Mouse (Mus musculus): ENCODE measurements around the gene Megf11.
"Not testable (repeated sequence)": the region's sequence is repeated elsewhere in the genome, so short reads cannot be mapped to it uniquely, and the experiment has no call there.

Megf11 gene

GRCm38 (mm10) chr9:64466090-64466489 lies 80.7 kb downstream of the Megf11 start:
- no peak for DNase-seq (ENCODE audit: low read depth, low spot score)

GRCm38 (mm10) chr9:64466564-64466963 lies 81.1 kb downstream of the Megf11 start:
- no peak for DNase-seq (ENCODE audit: low read depth, low spot score)

GRCm38 (mm10) chr9:64470806-64471205 lies 85.4 kb downstream of the Megf11 start:
- no peak for DNase-seq (ENCODE audit: low read depth, low spot score)

DNA sequence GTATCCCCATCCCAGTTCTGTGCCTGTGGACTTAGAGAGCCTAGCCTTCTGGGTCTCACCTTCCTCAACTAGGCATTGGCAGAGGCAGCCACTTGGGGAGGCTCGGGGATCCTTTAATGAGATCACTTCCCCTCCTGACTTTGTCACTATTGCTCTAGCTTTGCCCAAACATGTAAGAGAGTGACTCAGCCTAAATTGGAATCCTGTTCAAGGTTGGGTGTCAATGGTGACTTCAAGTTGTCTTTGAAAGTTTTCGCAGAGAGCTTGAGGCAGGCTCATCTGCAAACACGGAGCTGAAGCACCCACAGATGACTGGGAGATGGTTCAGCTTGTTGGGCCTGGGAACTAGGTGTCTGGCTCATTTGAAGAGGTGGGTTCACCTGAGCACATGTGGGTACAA lies 85.9 kb downstream of the Megf11 start:
- no peak for DNase-seq (ENCODE audit: low read depth, low spot score)

DNA sequence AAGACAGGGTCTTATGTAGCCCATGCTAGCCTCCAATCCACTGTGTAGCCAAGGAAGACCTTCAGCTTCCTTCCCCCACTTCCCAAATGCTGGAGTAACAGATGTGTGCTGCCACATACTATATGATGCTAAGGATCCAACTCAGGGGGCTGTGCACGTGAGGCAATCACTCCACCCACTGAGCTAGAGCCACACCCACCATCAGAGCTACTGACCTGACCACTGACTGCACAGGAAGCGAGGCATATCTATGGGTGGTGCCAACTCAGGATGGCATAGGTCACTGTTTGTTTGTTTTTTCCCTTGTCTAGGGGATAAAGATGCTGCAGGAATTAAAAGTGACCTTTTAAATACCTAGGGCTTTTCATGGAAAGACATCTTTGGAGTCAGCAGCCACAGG lies 86.7 kb downstream of the Megf11 start:
- DNase-seq (ENCODE audit: low read depth, low spot score), result no peak

- no peak for DNase-seq (ENCODE audit: low read depth, low spot score)
Observed at GRCm38 (mm10) chr9:64472743-64473142, 87.3 kb downstream of the Megf11 start.

DNA sequence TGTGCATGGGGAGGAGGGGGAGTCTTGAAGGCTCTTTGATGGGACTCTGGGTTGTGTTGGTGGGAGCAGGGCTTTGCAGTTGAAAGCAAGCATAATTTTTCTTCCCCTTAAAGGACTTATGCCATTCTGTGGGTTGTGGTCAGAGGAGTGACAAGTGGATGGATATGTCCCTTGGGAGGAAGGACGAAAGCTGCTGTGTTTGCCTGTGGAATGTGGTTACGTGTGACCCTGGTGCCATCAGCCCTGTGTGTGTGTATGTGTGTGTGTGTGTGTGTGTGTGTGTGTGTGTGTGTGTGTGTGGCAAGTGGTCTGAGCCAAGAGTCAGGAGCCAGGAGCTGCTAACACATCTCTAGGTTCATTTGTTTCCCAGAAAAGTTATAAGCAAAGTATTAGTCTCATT lies 87.7 kb downstream of the Megf11 start:
- DNase-seq (ENCODE audit: low read depth, low spot score), result no peak

DNA sequence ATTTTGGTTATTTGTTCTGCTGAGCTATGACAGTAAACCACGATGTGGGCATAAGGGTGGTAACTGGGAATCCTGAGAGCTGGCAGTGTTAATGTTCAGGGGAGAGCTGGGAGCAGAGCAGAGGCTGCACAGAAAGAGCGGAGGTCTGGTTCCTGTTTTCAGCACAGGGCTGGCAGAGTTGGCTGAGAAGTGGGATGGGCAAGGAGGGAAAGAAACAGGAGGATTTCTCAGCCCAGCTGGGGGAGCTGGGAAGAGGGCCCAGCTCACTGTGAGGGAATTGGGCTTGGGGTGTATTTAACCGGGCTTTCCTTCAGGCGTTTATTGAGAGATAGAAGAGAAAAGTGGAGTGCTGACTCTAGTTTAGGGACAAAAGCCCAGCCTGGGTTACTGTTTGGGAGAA lies 88.3 kb downstream of the Megf11 start:
- no peak for DNase-seq (ENCODE audit: low read depth, low spot score)

DNA sequence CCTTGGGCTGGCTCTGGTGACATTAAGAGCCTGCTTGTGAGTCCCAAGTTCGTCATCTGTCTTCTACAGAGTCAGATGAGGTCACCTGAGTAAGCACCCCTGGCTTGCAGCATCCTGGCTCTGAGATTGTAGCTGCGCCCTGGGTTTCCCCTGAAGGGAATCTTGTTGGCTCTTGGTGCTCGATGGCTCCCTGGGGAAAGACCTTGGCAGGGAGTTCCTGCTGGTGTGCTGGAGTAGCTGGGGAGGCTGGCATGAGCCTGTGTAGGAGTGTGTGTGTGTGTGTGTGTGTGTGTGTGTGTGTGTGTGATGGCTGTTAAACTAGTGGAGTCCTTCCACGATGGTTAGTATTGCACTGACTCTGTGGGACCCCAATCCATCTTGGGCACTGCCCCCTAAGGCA lies 88.7 kb downstream of the Megf11 start:
- no peak for DNase-seq (ENCODE audit: low read depth, low spot score)

- no peak for DNase-seq (ENCODE audit: low read depth, low spot score)
Observed at GRCm38 (mm10) chr9:64475942-64476341, 90.5 kb downstream of the Megf11 start.

GRCm38 (mm10) chr9:64477397-64477796 lies 92.0 kb downstream of the Megf11 start:
- DNase-seq (ENCODE audit: low read depth, low spot score), result not testable (repeated sequence)

DNA sequence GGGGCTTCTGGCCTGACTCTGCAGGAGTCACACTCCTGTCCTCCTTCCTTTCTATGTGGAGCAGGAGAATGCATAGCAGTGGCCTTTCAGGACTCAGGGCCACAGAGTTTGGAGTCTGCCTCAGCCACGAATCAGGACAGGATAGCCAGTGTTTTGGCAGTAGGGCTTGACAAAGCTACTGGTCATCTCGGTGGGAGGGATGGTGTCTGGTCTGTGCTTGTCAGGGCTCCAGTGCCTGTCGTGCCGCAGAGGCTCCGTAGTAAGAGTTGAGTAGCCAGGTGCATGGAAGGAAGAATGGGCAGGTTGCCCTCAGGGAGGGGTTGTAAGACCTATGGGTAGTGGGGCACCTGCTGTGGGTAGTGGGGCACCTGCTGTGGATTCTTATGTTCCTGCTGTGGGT lies 96.7 kb downstream of the Megf11 start:
- DNase-seq (ENCODE audit: low read depth, low spot score), result no peak

DNA sequence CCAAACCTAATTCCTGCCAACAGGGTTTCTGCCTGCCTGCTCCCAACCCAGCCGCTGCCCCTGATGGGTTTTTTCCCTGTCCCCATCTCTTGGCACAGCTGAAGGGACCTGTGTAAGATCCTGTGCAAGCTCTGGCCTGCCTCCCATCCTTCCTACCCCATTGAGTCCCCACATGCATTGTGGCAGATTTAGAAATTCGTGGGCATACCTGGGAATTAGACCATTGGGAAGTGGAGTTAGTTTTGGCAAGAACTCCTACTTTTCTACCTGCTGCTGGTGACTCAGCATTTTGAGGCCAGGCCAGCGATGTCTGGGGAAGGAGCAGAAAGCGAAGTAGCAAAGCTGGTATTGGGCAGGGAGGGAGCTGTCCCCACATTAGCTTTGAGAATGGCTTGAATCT lies 102.0 kb downstream of the Megf11 start:
- no peak for DNase-seq (ENCODE audit: low read depth, low spot score)

DNA sequence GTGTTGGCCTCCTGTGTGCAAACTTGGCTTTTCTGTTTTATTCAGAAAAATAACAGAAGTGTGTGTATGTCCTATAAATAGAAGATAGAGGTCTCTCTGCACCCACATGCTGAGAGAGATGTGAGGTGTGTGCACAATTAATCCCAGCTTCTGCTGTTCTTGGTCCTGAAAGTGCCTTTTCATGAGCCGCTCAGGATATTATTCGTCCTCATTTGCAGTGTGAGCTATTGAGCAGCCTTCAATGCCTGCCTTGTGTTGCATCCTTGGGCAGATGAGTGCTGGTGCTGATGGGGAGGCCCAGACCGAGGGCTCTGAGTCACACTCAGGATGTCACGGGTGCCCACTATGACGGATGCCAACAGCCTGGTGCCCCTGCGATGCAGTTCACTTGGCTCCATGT lies 109.2 kb downstream of the Megf11 start:
- DNase-seq (ENCODE audit: low read depth, low spot score), result no peak

DNA sequence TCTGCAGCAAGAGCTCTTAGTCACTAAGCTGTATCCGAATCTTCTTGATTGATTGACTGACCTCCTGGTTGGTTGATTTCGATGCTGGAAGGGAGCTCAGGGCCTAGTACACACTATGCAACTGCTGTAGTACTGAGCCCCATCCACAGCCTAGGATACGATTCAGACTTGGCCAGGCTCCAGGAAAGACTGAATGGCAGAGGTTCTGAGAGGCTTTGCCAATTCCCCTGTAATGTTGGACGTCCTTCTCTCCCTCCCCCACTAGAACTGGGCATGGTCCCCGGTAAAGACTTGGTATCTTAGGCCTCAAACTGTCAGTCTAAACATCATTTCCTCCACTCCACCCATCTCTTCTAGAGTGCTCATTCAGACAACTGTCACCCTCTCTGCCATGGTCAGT lies 113.5 kb downstream of the Megf11 start:
- no peak for DNase-seq (ENCODE audit: low read depth, low spot score)

DNA sequence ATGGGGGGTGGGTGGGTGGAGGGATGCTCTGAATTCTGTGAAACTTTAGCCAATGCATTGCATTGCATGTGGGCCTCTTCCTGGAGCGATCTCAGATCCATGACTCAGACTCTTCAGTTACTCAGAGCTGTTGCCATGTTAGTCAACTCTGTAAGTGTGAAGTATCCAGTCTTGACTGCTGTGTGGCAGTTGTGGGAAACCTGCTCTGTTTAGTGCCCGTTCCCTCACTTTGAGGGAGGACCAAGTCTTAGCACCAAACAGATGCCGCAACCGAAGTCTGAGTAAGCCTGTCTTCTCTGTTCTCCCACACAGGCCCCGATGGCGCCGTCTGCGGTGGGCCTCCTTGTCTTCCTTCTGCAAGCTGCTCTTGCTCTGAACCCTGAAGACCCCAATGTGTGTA lies 115.8 kb downstream of the Megf11 start:
- DNase-seq (ENCODE audit: low read depth, low spot score), result no peak

DNA sequence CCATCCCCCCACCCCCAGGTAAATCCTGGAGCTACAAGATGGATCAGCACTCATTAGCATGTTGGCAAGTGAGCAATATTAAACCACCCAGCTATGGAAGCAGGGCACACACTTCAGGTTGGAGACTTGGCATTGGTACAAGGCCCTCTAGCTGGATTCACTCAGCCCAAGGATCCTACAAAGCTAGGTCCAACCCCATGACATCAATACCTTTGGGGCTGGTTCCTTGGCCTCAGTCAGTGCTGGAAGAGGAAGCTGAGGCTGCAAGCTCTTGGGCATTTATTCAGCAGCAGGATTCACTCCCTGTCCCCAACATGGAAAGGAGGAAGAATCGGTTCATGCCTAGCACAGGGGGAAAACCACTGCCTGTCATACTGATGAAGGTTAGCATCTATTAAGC lies 118.6 kb downstream of the Megf11 start:
- no peak for DNase-seq (ENCODE audit: low read depth, low spot score)

DNA sequence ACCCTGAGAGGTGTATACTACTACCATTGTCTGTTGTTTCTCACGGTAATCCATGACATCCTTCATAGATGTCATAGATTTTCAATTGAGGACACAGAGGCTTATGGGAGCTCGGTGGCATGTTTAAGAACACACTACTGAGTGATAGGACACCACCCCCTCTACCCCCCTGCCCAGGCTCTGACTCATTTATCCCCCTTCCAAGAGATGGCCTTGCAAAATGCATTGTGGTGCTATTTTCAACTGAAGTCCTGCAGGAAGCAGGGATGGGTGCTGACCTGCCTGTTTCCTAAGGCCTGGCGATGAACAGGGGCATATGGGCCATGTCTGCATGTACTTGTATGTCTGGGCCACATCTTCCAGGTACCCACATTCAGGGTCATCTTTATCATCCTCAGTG lies 119.0 kb downstream of the Megf11 start:
- DNase-seq (ENCODE audit: low read depth, low spot score), result no peak

DNA sequence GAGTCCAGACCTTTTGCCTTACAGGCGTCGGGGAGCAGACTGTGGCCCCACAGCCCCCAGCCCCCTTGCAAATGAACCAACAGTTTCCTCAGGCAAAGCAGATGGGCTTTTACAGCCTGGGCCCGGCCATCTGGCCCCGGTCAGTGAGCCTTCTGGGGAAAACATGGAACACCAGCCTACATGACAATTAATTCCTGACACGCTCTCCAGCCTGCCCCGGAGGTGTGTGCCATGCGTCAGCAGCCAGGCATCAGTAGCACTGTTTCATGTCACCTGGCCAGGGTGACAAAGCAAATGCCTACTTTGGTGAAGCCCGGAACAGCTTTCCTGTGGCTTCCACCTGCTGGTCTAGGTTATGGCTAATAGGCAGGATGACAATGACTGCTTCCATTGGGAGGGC lies 119.5 kb downstream of the Megf11 start:
- DNase-seq (ENCODE audit: low read depth, low spot score), result no peak

DNA sequence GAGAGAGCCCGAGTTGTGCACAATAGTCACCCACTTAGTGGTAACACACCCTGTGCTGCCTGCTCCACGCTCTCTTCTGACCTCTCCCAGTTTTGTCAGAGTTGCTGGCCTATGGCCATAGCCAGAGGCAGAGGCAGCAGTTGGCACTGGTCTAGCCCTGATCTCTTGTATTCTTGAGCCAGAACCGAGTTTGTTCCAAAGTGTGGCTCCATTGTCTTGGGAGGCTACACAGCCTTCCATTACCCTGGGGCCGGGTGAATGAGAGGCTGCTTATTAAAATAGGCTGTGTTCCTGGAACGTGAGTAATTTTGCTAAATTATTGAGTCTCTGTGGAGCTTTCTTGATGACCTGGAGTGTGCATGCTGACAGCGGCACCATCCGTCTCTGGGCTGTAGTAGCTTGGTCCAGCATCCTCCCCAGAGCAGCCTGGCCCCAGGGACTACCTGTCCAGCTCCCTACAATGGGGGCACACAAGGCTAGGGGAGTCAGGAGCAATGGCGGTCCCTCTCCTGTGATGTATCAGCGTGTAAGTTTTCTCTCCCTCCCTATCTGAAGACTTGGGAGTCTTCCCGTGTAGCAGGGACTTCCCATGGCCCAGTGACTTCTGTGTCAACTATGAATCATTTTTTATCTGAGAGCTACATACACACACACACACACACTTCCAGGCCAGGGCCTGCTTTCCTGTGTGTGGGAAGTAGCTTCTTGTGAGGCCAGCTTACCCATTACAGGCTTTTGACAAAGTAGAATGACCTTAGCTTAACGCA lies 121.2 kb downstream of the Megf11 start:
- DNase-seq (ENCODE audit: low read depth, low spot score), result no peak

DNA sequence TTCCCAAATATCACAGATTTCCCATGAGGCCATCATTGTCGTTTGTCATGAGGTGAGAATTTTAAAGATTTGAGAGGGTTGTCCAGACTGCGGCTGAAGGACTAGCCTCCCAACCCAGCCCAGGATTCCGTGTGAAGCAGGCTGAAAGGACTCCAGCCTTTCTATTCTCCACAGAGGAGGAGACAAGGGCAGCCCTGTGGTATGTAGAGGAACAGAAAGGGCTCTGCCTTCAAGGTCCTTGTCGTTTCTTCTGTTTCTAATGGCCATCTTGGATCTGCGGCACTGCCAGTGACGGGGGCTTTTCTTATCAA lies 121.7 kb downstream of the Megf11 start:
- DNase-seq (ENCODE audit: low read depth, low spot score), result no peak

DNA sequence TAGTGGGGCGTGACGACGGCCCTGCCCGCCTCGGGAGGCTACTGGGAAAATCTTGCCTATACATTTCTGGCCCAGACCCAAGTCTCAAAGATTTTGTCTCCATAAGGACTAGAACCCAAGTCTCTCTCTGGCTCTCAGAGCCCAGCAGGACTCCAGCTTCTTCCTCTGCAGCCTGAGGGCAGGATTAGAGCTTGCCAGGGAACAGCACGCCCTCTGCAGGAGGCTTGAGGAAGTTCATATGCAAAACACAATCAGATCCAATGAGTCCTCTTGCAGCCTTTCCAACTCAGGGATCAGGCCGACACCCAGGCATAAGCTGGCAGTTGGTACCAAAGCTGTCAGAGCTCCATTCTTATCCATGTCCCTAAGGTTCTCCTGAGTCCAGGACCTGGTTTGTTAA lies 122.6 kb downstream of the Megf11 start:
- DNase-seq (ENCODE audit: low read depth, low spot score), result no peak

GRCm38 (mm10) chr9:64514826-64515225 lies 129.4 kb downstream of the Megf11 start:
- no peak for DNase-seq (ENCODE audit: low read depth, low spot score)

All from embryo, embryonic 11.5 days (tissue).